Mouse (Mus musculus) liver, adult 2 months (tissue): Measurements from ENCODE around the gene Msl1.

ENCODE experiments used
- CTCF ChIP-seq: fragments of 200-500 bp; IDR thresholded peaks from 2 replicates; pipeline ENCODE4 v1.5.1; 2011; ENCODE audit warnings: low read depth, low read length, control low read depth
- POLR2A ChIP-seq: fragments of 200-500 bp; IDR thresholded peaks from 2 replicates; pipeline ENCODE4 v1.6.1; 2011; ENCODE audit warnings: low read length, control low read depth; ENCODE audit not compliant: insufficient read depth; ENCODE audit errors: extremely low read depth

DNA sequence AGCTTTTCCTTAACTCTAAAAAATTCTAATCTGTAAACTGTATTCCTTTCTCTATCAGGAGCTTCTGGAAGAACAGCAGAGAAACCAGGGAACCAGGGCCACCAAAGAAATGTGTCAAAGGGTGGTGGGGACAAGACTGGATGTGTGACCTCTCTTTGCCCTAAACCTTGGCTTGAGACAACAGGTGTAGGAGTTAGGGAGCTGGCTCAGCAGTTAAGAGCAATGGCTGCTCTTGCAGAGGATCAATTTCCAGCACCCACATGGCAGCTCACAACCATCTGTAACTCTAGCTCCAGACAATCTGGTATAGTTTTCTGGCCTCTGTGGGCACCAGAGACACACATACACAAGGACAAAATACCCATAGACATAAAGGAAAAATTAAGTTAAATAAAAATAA, 17.4 kb upstream of the Msl1 start:
- TF ChIP-seq POLR2A, result no peak
- TF ChIP-seq CTCF, result no peak
